Mouse (Mus musculus) neutrophil, adult 5-6 weeks (primary cell): ENCODE measurements around the gene Syt3. TPM values are rescaled to one million over a fixed set of nuclear protein-coding genes. Genes with fewer than 3 reads are reported as not detected.

Experiments
- ATAC-seq: fragments of 151-379, 151-347 bp; 2 replicates; pipeline ENCODE4 v1.8.0; 2017; ENCODE audit warnings: mild to moderate bottlenecking, moderate TSS enrichment; ENCODE audit not compliant: insufficient number of reproducible peaks, poor library complexity, low FRiP score, severe bottlenecking; ENCODE audit errors: extremely low read depth
- total RNA-seq: library from RNA; stranded (forward); fragments of 200-1000 nt; gene quantifications from 2 replicates; pipeline ENCODE4 v1.2.3, GENCODE M21; 2017

Gene Syt3
- total RNA-seq, 1 experiment from 2014 or later = not detected

- ATAC-seq = no peak
Observed at GRCm38 (mm10) chr7:44393284-44393683, 9.4 kb downstream of the Syt3 start.

- ATAC-seq = peak; percentile 81
Observed at GRCm38 (mm10) chr7:44398570-44398969, 14.7 kb downstream of the Syt3 start.

GRCm38 (mm10) chr7:44401673-44402072 is 17.8 kb downstream of the Syt3 start:
- ATAC-seq = no peak

GRCm38 (mm10) chr7:44405346-44406014 is 21.6 kb downstream of the Syt3 start:
- ATAC-seq = peak; percentile 75

GRCm38 (mm10) chr7:44406015-44406355 is 22.1 kb downstream of the Syt3 start:
- no peak for ATAC-seq

GRCm38 (mm10) chr7:44411144-44411543 is 27.2 kb downstream of the Syt3 start:
- no peak for ATAC-seq

- no peak for ATAC-seq
Observed at GRCm38 (mm10) chr7:44413307-44413706, 29.4 kb downstream of the Syt3 start.

- no peak for ATAC-seq
Observed at GRCm38 (mm10) chr7:44427666-44428065, 43.8 kb downstream of the Syt3 start.

- ATAC-seq = no peak
Observed at GRCm38 (mm10) chr7:44428171-44428950, 44.5 kb downstream of the Syt3 start.

- ATAC-seq = no peak
Observed at GRCm38 (mm10) chr7:44428968-44429521, 45.1 kb downstream of the Syt3 start, which contains the start of gene Lrrc4b. Gene Lrrc4b (plus strand): TSS chr7:44429018.

GRCm38 (mm10) chr7:44429534-44430488 is 45.9 kb downstream of the Syt3 start:
- no peak for ATAC-seq

GRCm38 (mm10) chr7:44432550-44432949 is 48.6 kb downstream of the Syt3 start:
- ATAC-seq = no peak

GRCm38 (mm10) chr7:44433371-44433770 is 49.5 kb downstream of the Syt3 start:
- no peak for ATAC-seq

GRCm38 (mm10) chr7:44434089-44434488 is 50.2 kb downstream of the Syt3 start:
- no peak for ATAC-seq

- ATAC-seq = no peak
Observed at GRCm38 (mm10) chr7:44435796-44436195, 51.9 kb downstream of the Syt3 start.

- ATAC-seq = no peak
Observed at GRCm38 (mm10) chr7:44436267-44436666, 52.4 kb downstream of the Syt3 start.

GRCm38 (mm10) chr7:44437188-44437587 is 53.3 kb downstream of the Syt3 start:
- no peak for ATAC-seq

GRCm38 (mm10) chr7:44437933-44438332 is 54.0 kb downstream of the Syt3 start:
- no peak for ATAC-seq

GRCm38 (mm10) chr7:44439696-44440095 is 55.8 kb downstream of the Syt3 start:
- no peak for ATAC-seq
